Mouse (Mus musculus) left cerebral cortex, adult 8-10 months (tissue): ENCODE measurements around the gene Elavl4. TPM values are rescaled to one million over a fixed set of nuclear protein-coding genes. Genes with fewer than 3 reads are reported as not detected.
A peak's percentile ranks its signal among the peaks of the same experiment; 100 is the strongest.

Experiments used
- DNase-seq, 2 experiments: peaks; one replicate each; pipeline ENCODE4 v3.0.0; 2022; ENCODE audit warnings: low spot score in 2 of 2
- total RNA-seq, 4 experiments: library from RNA; stranded (reverse); gene quantifications; 2 replicates each; pipeline ENCODE4 v1.2.4; 2022

The Elavl4 gene
- 10 to 100 TPM; 74.0 to 92.1 (median 86.7) TPM for total RNA-seq

GRCm38 (mm10) chr4:110351178-110352000 lies at the start of gene Elavl4:
Gene Elavl4 (minus strand): TSS chr4:110351909.
- peak; percentile 45 to 67 for DNase-seq

GRCm38 (mm10) chr4:110397618-110398045 lies 45.9 kb upstream of the Elavl4 start, which contains the start of gene Agbl4:
Gene Agbl4 (plus strand): TSS chr4:110397661.
- DNase-seq: peak; percentile 45 to 72

GRCm38 (mm10) chr4:110396221-110396620 lies 44.5 kb upstream of the Elavl4 start:
- DNase-seq: no peak

GRCm38 (mm10) chr4:110360568-110360967 lies 8.9 kb upstream of the Elavl4 start:
- DNase-seq: no peak

GRCm38 (mm10) chr4:110352001-110352369 lies 276 bp upstream of the Elavl4 start:
- no peak for DNase-seq

GRCm38 (mm10) chr4:110350856-110351177 lies 892 bp downstream of the Elavl4 start:
- peak; percentile 4 to 8 for DNase-seq

GRCm38 (mm10) chr4:110323912-110324311 lies 27.8 kb downstream of the Elavl4 start:
- peak in 1 of 2 experiments; percentile 10 for DNase-seq

GRCm38 (mm10) chr4:110312126-110312525 lies 39.6 kb downstream of the Elavl4 start:
- DNase-seq: no peak

GRCm38 (mm10) chr4:110306972-110307371 lies 44.7 kb downstream of the Elavl4 start:
- no peak for DNase-seq

- peak in 1 of 2 experiments; percentile 30 for DNase-seq
These were observed 45.1 kb downstream of the Elavl4 start for GRCm38 (mm10) chr4:110306559-110306958.

- no peak for DNase-seq
These were observed 55.9 kb downstream of the Elavl4 start for GRCm38 (mm10) chr4:110295793-110296192.

- DNase-seq: no peak
These were observed 58.5 kb downstream of the Elavl4 start for GRCm38 (mm10) chr4:110293238-110293637.

- DNase-seq: no peak
These were observed 59.2 kb downstream of the Elavl4 start for GRCm38 (mm10) chr4:110292471-110292870.

- DNase-seq: peak in 1 of 2 experiments; percentile 18
These were observed 61.1 kb downstream of the Elavl4 start for GRCm38 (mm10) chr4:110290544-110291095.

GRCm38 (mm10) chr4:110290056-110290455 lies 61.7 kb downstream of the Elavl4 start:
- no peak for DNase-seq

GRCm38 (mm10) chr4:110287412-110288067 lies 64.2 kb downstream of the Elavl4 start:
- DNase-seq: peak; percentile 32 to 67

GRCm38 (mm10) chr4:110286841-110287240 lies 64.9 kb downstream of the Elavl4 start:
- DNase-seq: no peak

GRCm38 (mm10) chr4:110286371-110286781 lies 65.3 kb downstream of the Elavl4 start:
- peak; percentile 34 to 43 for DNase-seq

GRCm38 (mm10) chr4:110285346-110286330 lies 66.1 kb downstream of the Elavl4 start:
- peak in 1 of 2 experiments; percentile 39 for DNase-seq

GRCm38 (mm10) chr4:110284446-110284845 lies 67.3 kb downstream of the Elavl4 start:
- no peak for DNase-seq

- no peak for DNase-seq
These were observed 81.7 kb downstream of the Elavl4 start for GRCm38 (mm10) chr4:110270046-110270445.
